23 mouse cellular contexts compared by ENCODE assay signal in the genomic region with DNA sequence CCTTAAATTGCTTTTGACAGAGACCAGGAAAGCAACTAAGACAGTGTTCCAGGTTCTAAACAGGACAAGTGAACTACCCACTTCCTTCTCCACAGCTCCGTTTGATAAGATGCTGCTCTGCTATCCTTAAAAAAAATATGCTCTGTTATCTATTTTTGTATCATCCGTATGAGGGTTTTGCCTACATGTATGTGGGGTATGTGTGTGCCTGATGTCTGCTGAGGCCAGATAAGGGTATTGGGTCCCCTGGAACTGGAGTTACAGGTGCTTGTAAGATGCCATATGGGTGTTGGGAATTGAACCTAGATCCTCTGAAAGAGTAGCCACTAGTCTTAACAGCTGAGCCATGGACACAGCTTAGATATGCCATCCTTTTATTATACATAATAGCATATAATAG. TPM values are rescaled to one million over a fixed set of nuclear protein-coding genes. Genes with fewer than 3 reads are reported as not detected.
DNase-seq lines count a peak whose midpoint lies in the region; ATAC-seq and TF ChIP-seq lines count a peak whose summit lies in the region.
"Had no signal": no experiment of that assay in that cellular context is flagged by ENCODE, and none has a peak within 500 bp of the region (broad histone marks: within the 10 kb centered on the region; RNA-seq: fewer than 3 reads in every experiment).

No protein-coding gene starts in this region.

- no peak overlapping the region for H3K4me3 ChIP-seq in liver, embryonic 11.5 days (ENCODE audit: low read depth, low read length)
- H3K4me3 ChIP-seq in MEL (ENCODE audit: control insufficient read depth in 1 of 2, insufficient read depth in 1 of 2, low read depth in 2 of 2, low read length in 2 of 2), result no peak overlapping the region
- no peak overlapping the region for H3K4me3 ChIP-seq in liver, embryonic 14.5 days (ENCODE audit: insufficient read depth in 1 of 2, low read depth in 2 of 2, low read length in 2 of 2)
- H3K4me3 ChIP-seq in liver, embryonic 16.5 days (ENCODE audit: low read depth, low read length), result no peak overlapping the region
- H3K4me3 ChIP-seq: embryonic facial prominence, embryonic 10.5 days; embryonic facial prominence, embryonic 12.5 days; forebrain, embryonic 13.5 days; forebrain, embryonic 15.5 days had no signal

- no peaks in the 10 kb centered on the region for H3K4me1 ChIP-seq in liver, embryonic 11.5 days (replicated peaks; ENCODE audit: control insufficient read depth, insufficient read depth, low read length)
- H3K4me1 ChIP-seq in MEL (ENCODE audit: control insufficient read depth in 1 of 2, insufficient read depth in 2 of 2, low read length in 2 of 2), result no peaks in the 10 kb centered on the region
- H3K4me1 ChIP-seq in liver, embryonic 14.5 days (replicated peaks; ENCODE audit: control insufficient read depth in 2 of 2, insufficient read depth in 2 of 2, low read length in 1 of 2), result peaks cover 0 to 1% of the 10 kb centered on the region in 2 experiments; a peak in 1 of 4 replicates
- H3K4me1 ChIP-seq in liver, embryonic 16.5 days (ENCODE audit: control insufficient read depth, low read depth, low read length), result no peaks in the 10 kb centered on the region; the same call in 1 of the 2 replicates

- 60% methylated on average over 2 of the region's 2 CpGs for WGBS in liver, embryonic 11.5 days
- WGBS in liver, embryonic 14.5 days (ENCODE audit: insufficient replicate concordance), result 34% methylated on average over 2 of the region's 2 CpGs
- WGBS in liver, embryonic 16.5 days (ENCODE audit: insufficient replicate concordance), result 45% methylated on average over 2 of the region's 2 CpGs

- H3K79me2 ChIP-seq in MEL (ENCODE audit: control insufficient read depth, insufficient read depth, low read length, poor library complexity), result no peaks in the 10 kb centered on the region

- no peak overlapping the region for H3K9ac ChIP-seq in liver, embryonic 11.5 days (ENCODE audit: low read depth, low read length)
- H3K9ac ChIP-seq in MEL (ENCODE audit: control insufficient read depth, low read depth, low read length, poor library complexity, severe bottlenecking), result no peak overlapping the region
- H3K9ac ChIP-seq in liver, embryonic 14.5 days (replicated peaks), result no peak overlapping the region
- H3K9ac ChIP-seq in liver, embryonic 16.5 days (ENCODE audit: low read depth, low read length), result no peak overlapping the region
- H3K9ac ChIP-seq: embryonic facial prominence, embryonic 12.5 days; forebrain, embryonic 13.5 days; forebrain, embryonic 15.5 days; forebrain, postnatal 0 days had no signal

- no peaks in the 10 kb centered on the region for H3K36me3 ChIP-seq in liver, embryonic 11.5 days (ENCODE audit: control insufficient read depth, insufficient read depth, low read length)
- H3K36me3 ChIP-seq in MEL (ENCODE audit: control insufficient read depth in 1 of 2, insufficient read depth in 2 of 2, low read length in 2 of 2), result no peaks in the 10 kb centered on the region
- no peaks in the 10 kb centered on the region for H3K36me3 ChIP-seq in liver, embryonic 14.5 days (replicated peaks; ENCODE audit: control insufficient read depth, insufficient read depth, low read depth)
- H3K36me3 ChIP-seq in liver, embryonic 16.5 days (ENCODE audit: control insufficient read depth, insufficient read depth), result no peaks in the 10 kb centered on the region
- H3K36me3 ChIP-seq: embryonic facial prominence, embryonic 10.5 days; embryonic facial prominence, embryonic 12.5 days; forebrain, embryonic 15.5 days; G1E had no signal

- DNase-seq in liver, embryonic 11.5 days (ENCODE audit: low spot score), result no peak
- DNase-seq in liver, result no peak
- no peak for DNase-seq in MEL (ENCODE audit: low read depth, low spot score)
- peak in 2 of 3 experiments; percentile 11 for DNase-seq in liver, embryonic 14.5 days (ENCODE audit: low read depth in 3 of 3, low spot score in 3 of 3)
- no peak for DNase-seq in urinary bladder, postnatal 4 days (ENCODE audit: low spot score in 2 of 2)
- no peak for DNase-seq in cerebellum, adult 11-12 months
- DNase-seq: adrenal gland, adult 2 months; adrenal gland, postnatal 10 days; adrenal gland, postnatal 25 days; B cell, adult 2 months; cerebellum, adult 18-20 months; cerebellum, adult 8-10 months; cerebellum, adult 9-11 months; cerebellum, postnatal 14 days; forebrain, postnatal 0 days had no signal

- no peaks in the 10 kb centered on the region for H3K9me3 ChIP-seq in liver, embryonic 11.5 days (ENCODE audit: control insufficient read depth, low read length)
- no peaks in the 10 kb centered on the region for H3K9me3 ChIP-seq in MEL (replicated peaks; ENCODE audit: insufficient read depth, low read length)
- no peaks in the 10 kb centered on the region for H3K9me3 ChIP-seq in liver, embryonic 14.5 days (ENCODE audit: control insufficient read depth, low read length)
- no peaks in the 10 kb centered on the region for H3K9me3 ChIP-seq in liver, embryonic 16.5 days (replicated peaks; ENCODE audit: control insufficient read depth, low read length)
- H3K9me3 ChIP-seq: embryonic facial prominence, embryonic 10.5 days; embryonic facial prominence, embryonic 12.5 days; forebrain, embryonic 13.5 days; forebrain, embryonic 15.5 days had no signal

- TF ChIP-seq EP300 in MEL (IDR thresholded peaks at IDR 0.05; ENCODE audit: low read depth in 1 of 2, low read length in 2 of 2), result peak in 1 of 2 experiments; percentile 33; a peak in 1 of 4 replicates
- TF ChIP-seq EP300 in liver, embryonic 14.5 days (IDR thresholded peaks at IDR 0.05; ENCODE audit: low read depth), result peak; percentile 53; the same call in 1 of the 2 replicates

- no peak for TF ChIP-seq CTCF in MEL (IDR thresholded peaks at IDR 0.05 in 2 of 3, conservative IDR thresholded peaks at IDR 0.05 in 1 of 3; ENCODE audit: control insufficient read depth in 1 of 3, insufficient read depth in 1 of 3, low read depth in 2 of 3, low read length in 3 of 3, poor library complexity in 1 of 3, severe bottlenecking in 1 of 3)
- TF ChIP-seq CTCF in liver, embryonic 14.5 days (IDR thresholded peaks at IDR 0.05; ENCODE audit: low read depth), result no peak

- no peak overlapping the region for H3K4me2 ChIP-seq in liver, embryonic 11.5 days
- no peak overlapping the region for H3K4me2 ChIP-seq in liver, embryonic 14.5 days (ENCODE audit: low read depth)
- no peak overlapping the region for H3K4me2 ChIP-seq in liver, embryonic 16.5 days (ENCODE audit: low read depth, low read length)
- H3K4me2 ChIP-seq: embryonic facial prominence, embryonic 12.5 days; forebrain, embryonic 13.5 days; forebrain, embryonic 15.5 days had no signal

- ATAC-seq in liver, embryonic 11.5 days (replicated peaks; ENCODE audit: low FRiP score), result peak; percentile 47; the same call in 1 of the 2 replicates
- peak; percentile 83 for ATAC-seq in liver, embryonic 14.5 days (ENCODE audit: insufficient read depth)
- peak; percentile 66 for ATAC-seq in liver, embryonic 16.5 days (ENCODE audit: low read depth)
- ATAC-seq: CD4-positive, CD25-positive, alpha-beta regulatory T cell, adult 4 months; forebrain, embryonic 13.5 days; forebrain, embryonic 15.5 days; forebrain, postnatal 0 days had no signal

- no peak for TF ChIP-seq POLR2A in MEL (IDR thresholded peaks at IDR 0.05; ENCODE audit: control insufficient read depth in 1 of 2, insufficient read depth in 1 of 2, low read depth in 1 of 2, low read length in 2 of 2, poor library complexity in 1 of 2)

- H3K27me3 ChIP-seq in liver, embryonic 11.5 days (replicated peaks; ENCODE audit: control insufficient read depth, insufficient read depth, low read length), result no peaks in the 10 kb centered on the region
- no peaks in the 10 kb centered on the region for H3K27me3 ChIP-seq in MEL (ENCODE audit: control insufficient read depth in 1 of 2, insufficient read depth in 2 of 2, low read length in 2 of 2)
- no peaks in the 10 kb centered on the region for H3K27me3 ChIP-seq in liver, embryonic 14.5 days (ENCODE audit: control insufficient read depth, insufficient read depth, low read length)
- H3K27me3 ChIP-seq in liver, embryonic 16.5 days (ENCODE audit: control insufficient read depth, insufficient read depth, low read depth, low read length), result no peaks in the 10 kb centered on the region
- H3K27me3 ChIP-seq: CH12.LX; embryonic facial prominence, embryonic 12.5 days; forebrain, embryonic 13.5 days; forebrain, embryonic 15.5 days had no signal

- no peak for TF ChIP-seq RAD21 in MEL (IDR thresholded peaks at IDR 0.05; ENCODE audit: low read depth, low read length)

- no peak overlapping the region for H3K27ac ChIP-seq in liver, embryonic 11.5 days (ENCODE audit: low read depth, low read length)
- H3K27ac ChIP-seq in MEL (ENCODE audit: control insufficient read depth, low read depth, low read length), result no peak overlapping the region
- no peak overlapping the region for H3K27ac ChIP-seq in liver, embryonic 14.5 days
- H3K27ac ChIP-seq in liver, embryonic 16.5 days (ENCODE audit: low read length), result no peak overlapping the region
- H3K27ac ChIP-seq: embryonic facial prominence, embryonic 10.5 days; embryonic facial prominence, embryonic 12.5 days; forebrain, embryonic 13.5 days; forebrain, embryonic 15.5 days had no signal

TF ChIP-seq in MEL, 35 proteins besides CTCF, POLR2A, EP300 and RAD21:
- TF ChIP-seq TCF12 (IDR thresholded peaks at IDR 0.05; ENCODE audit: low read depth, low read length), result peak; percentile 73; the same call in 1 of the 2 replicates
- TF ChIP-seq BHLHE40 (IDR thresholded peaks at IDR 0.05; ENCODE audit: borderline replicate concordance, low read depth, low read length), result no peak
TF ChIP-seq in MEL: peak in this region for 1.

RNA-seq across cellular contexts. Expression of a gene that starts 19.6 kb away (rescaled TPM):
- 0.36 and 0.38 TPM in 2 replicates for polyA plus RNA-seq in liver, embryonic 11.5 days (2014; fragmentation: Nextera tagmentation; extraction: Ambion mirVana)
- total RNA-seq in MEL (2012; rRNA removed), result not detected in 2 replicates
- polyA plus RNA-seq in MEL (2012; ENCODE audit: insufficient read depth in 1 of 2, insufficient read length in 2 of 2, low read depth in 1 of 2, low replicate concordance in 2 of 2, missing spikeins in 1 of 2), result not detected
- 0.04 and 0.05 TPM in 2 replicates for polyA plus RNA-seq in liver, embryonic 14.5 days (2012; rRNA removed)
- polyA plus RNA-seq in liver, embryonic 14.5 days (2014; fragmentation: Nextera tagmentation; extraction: Ambion mirVana), result not detected in 2 replicates
- polyA plus RNA-seq in liver, embryonic 16.5 days (2015; fragmentation: Nextera tagmentation; extraction: Ambion mirVana), result not detected in 2 replicates
- total RNA-seq: adrenal gland, postnatal 25 days; CH12.LX; G1E had no signal
- polyA plus RNA-seq: CD4-positive, CD25-positive, alpha-beta regulatory T cell, adult 4 months; G1E had no signal

Comparison
In these comparisons a context has a peak if more than half of its experiments do, and no peak if none do; other contexts are left out.
1. DNase-seq: peak in liver, embryonic 14.5 days (2 of 3); none in liver, embryonic 11.5 days (single experiment), liver (single experiment), MEL (single experiment), urinary bladder, postnatal 4 days (0 of 2) and cerebellum, adult 11-12 months (single experiment).
2. Peak in every context shown above with its lines, with median percentiles within 50 percentile points of each other: ATAC-seq.